Mouse (Mus musculus) midbrain, postnatal 0 days (tissue): ENCODE results near the gene Cmtm8. TPM values are rescaled to one million over a fixed set of nuclear protein-coding genes. Genes with fewer than 3 reads are reported as not detected.

Experiments
- ATAC-seq: fragments of 200-750 bp; cut with Nextera tagmentation; 2 replicates; pipeline ENCODE4 v1.8.0; 2017; ENCODE audit warnings: moderate number of reproducible peaks, mild to moderate bottlenecking, moderate TSS enrichment, moderate library complexity; ENCODE audit not compliant: low FRiP score
- DNase-seq: peaks from one replicate; pipeline ENCODE4 v3.0.0-alpha.2; 2015; ENCODE audit warnings: low spot score
- H3K27ac ChIP-seq: fragments of 300-500 bp; sonication (generic); 2 replicates; pipeline ENCODE4 v1.5.1; 2014; ENCODE audit warnings: low read depth, mild to moderate bottlenecking, low read length, mixed read lengths
- H3K27me3 ChIP-seq: fragments of 300-500 bp; sonication (generic); 2 replicates; pipeline ENCODE4 v1.6.1; 2014; ENCODE audit warnings: low read length, control low read depth, mixed read lengths; ENCODE audit not compliant: insufficient read depth
- H3K36me3 ChIP-seq: fragments of 300-500 bp; sonication (generic); 2 replicates; pipeline ENCODE4 v1.6.1; 2014; ENCODE audit warnings: low read length, control low read depth, mixed read lengths; ENCODE audit not compliant: insufficient read depth
- H3K4me1 ChIP-seq: fragments of 300-500 bp; sonication (generic); 2 replicates; pipeline ENCODE4 v1.6.1; 2014; ENCODE audit warnings: mild to moderate bottlenecking, control low read depth, antibody characterized with exemption, low read length, mixed read lengths; ENCODE audit not compliant: insufficient read depth
- H3K4me2 ChIP-seq: fragments of 300-500 bp; sonication (generic); 2 replicates; pipeline ENCODE4 v1.6.1; 2014; ENCODE audit warnings: low read depth, mild to moderate bottlenecking, low read length, mixed read lengths; ENCODE audit not compliant: poor library complexity, severe bottlenecking
- H3K4me3 ChIP-seq: fragments of 300-500 bp; sonication (generic); 2 replicates; pipeline ENCODE4 v1.5.1; 2014; ENCODE audit warnings: low read depth, mild to moderate bottlenecking, low read length, moderate library complexity
- H3K9ac ChIP-seq: fragments of 300-500 bp; sonication (generic); replicated peaks from 2 replicates; pipeline ENCODE4 v1.6.1; 2014; ENCODE audit warnings: mild to moderate bottlenecking, low read length, moderate library complexity, mixed read lengths; ENCODE audit not compliant: poor library complexity, severe bottlenecking
- H3K9me3 ChIP-seq: fragments of 300-500 bp; sonication (generic); 2 replicates; pipeline ENCODE4 v1.6.1; 2016; ENCODE audit warnings: low read length, control low read depth
- CTCF ChIP-seq: IDR thresholded peaks from 2 replicates; pipeline ENCODE4 v1.5.1; 2016; ENCODE audit warnings: antibody characterized with exemption, mild to moderate bottlenecking
- WGBS: fragments of 180-500 bp; shearing (Covaris S2); extraction: QIAGEN DNeasy Blood & Tissue Kit; methylation state at CpG from one replicate; pipeline ENCODE4 v1.1.7; 2014; 5-methylcytosine and 5-hydroxymethylcytosine counted together
- polyA plus RNA-seq: library from polyadenylated mRNA; unstranded; fragments of >200 nt; fragmentation: Nextera tagmentation; extraction: Ambion mirVana; gene quantifications from 2 replicates; pipeline ENCODE4 v1.2.1, GENCODE M21; 2015
- total RNA-seq: library from RNA; depleted of rRNA; stranded (reverse); fragments of >200 nt; gene quantifications from 2 replicates; pipeline ENCODE4 v1.2.3, GENCODE M21; 2014

Cmtm8 gene
- total and polyA plus RNA-seq, 2 experiments from 2014 or later, result 1.1 to 6.4 TPM

DNA sequence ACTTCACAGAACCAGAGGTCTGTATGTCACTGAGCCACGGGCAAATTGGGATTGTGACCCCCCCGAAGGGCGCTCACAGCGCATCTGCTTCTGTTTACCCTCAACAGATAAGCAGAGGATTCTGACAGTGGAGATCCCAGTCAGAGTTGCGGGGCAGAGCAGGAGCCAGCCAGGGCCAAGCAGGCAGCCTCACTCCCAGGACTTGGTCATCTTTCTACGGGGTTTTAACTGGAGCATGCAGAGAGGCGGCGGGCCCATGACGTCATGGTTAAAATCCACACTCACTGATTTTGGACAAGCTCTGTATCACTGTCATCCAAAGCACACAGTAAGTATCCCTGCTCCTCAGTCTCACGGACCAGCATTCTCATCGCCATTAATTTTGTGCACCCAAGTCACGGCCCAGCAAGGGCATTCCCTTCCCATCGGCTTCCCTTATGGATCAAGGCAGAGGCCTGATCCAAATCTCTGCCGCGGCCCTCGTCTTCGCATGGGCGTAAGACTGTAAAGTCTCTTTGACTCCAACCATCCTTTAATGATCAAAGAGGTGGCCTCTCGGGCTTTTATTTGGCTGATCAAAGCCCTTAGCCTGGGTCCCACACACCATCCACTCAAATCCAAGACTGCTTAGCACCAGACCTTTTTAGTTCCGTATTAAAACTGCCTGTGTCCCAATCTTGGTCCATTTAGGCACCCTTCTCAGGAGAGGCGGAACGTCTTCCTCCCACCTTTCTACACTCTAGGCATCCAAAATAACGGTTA, 63.8 kb downstream of the Cmtm8 start:
- Histone ChIP-seq H3K27me3 (peaks cover 9% of the 10 kb centered on the region; the same call in 1 of the 2 replicates), H3K9me3 (no peaks in the 10 kb centered on the region), H3K27ac (no peak overlapping the region), H3K4me1 (peaks cover 4% of the 10 kb centered on the region), H3K36me3 (no peaks in the 10 kb centered on the region), H3K9ac (no peak overlapping the region), H3K4me3 (peak overlapping the region; percentile 45; the same call in 1 of the 2 replicates), H3K4me2 (peak overlapping the region; percentile 88; the same call in 1 of the 2 replicates)
- ATAC-seq (no peak; the same call in 1 of the 2 replicates), DNase-seq (no peak)
- no peak for TF ChIP-seq CTCF
- 37% methylated on average over 23 of the region's 23 CpGs for WGBS

DNA sequence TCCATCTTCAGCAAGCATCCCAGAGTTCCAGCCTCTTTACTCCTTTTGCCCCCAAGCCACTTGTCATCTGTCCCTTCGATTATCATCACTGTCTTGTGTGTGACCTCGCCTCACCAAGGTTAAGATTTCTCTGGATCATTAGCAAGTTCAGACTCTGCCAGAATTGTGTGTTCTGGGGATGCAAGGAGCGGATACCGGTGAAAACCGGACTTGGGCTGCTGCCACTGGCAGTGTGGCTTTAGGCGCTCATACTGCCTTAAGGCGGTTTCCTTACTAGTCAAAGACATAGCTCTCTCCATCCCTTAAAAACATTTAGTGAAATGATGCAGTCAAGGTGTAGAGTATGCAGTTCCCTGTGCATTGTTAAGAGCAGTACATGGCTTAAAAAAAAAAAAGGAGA, 65.1 kb downstream of the Cmtm8 start:
- Histone ChIP-seq H3K4me2 (no peak overlapping the region), H3K9ac (no peak overlapping the region), H3K27ac (no peak overlapping the region), H3K9me3 (no peaks in the 10 kb centered on the region), H3K36me3 (no peaks in the 10 kb centered on the region), H3K4me3 (no peak overlapping the region), H3K27me3 (peaks cover 9% of the 10 kb centered on the region; the same call in 1 of the 2 replicates), H3K4me1 (peaks cover 4% of the 10 kb centered on the region)
- ATAC-seq (no peak), DNase-seq (no peak)
- TF ChIP-seq CTCF, result no peak
- WGBS, result 86% methylated on average over 7 of the region's 7 CpGs

- ATAC-seq, result no peak
- DNase-seq, result no peak
- Histone ChIP-seq H3K4me2 (no peak overlapping the region), H3K4me1 (peaks cover 4% of the 10 kb centered on the region), H3K36me3 (no peaks in the 10 kb centered on the region), H3K9ac (no peak overlapping the region), H3K9me3 (no peaks in the 10 kb centered on the region), H3K4me3 (no peak overlapping the region), H3K27me3 (peaks cover 9% of the 10 kb centered on the region; the same call in 1 of the 2 replicates), H3K27ac (no peak overlapping the region)
- TF ChIP-seq CTCF, result no peak
- WGBS, result 88% methylated on average over 7 of the region's 7 CpGs
These were observed 65.9 kb downstream of the Cmtm8 start for GRCm38 (mm10) chr9:114778047-114778390.

- TF ChIP-seq CTCF, result no peak
- Histone ChIP-seq H3K27me3 (peaks cover 9% of the 10 kb centered on the region; the same call in 1 of the 2 replicates), H3K27ac (no peak overlapping the region), H3K4me3 (no peak overlapping the region), H3K4me2 (no peak overlapping the region), H3K9me3 (no peaks in the 10 kb centered on the region), H3K9ac (no peak overlapping the region), H3K4me1 (peaks cover 4% of the 10 kb centered on the region), H3K36me3 (no peaks in the 10 kb centered on the region)
- DNase-seq, result no peak
- WGBS, result 89% methylated on average over 6 of the region's 6 CpGs
- ATAC-seq, result no peak
These were observed 66.5 kb downstream of the Cmtm8 start for GRCm38 (mm10) chr9:114777178-114778046.

DNA sequence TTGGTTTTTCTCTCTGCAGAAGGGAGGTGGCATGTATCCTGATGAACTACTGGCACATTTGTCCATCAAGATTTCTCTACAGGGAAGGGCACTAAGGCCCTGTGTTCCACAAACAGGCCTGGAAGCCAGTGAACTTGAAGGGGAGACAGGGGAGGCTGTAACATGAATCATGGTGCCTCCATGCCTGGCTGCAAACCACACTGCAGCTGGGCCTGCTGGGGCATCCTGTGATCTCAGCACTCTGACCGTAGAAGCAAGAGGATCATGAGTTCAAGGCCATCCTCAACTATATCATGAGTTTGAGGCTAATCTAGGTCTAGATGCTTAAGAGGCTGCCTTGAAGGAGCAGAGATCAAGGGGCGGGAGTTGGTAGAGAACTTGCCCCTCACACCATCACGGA, 67.6 kb downstream of the Cmtm8 start:
- ATAC-seq (no peak), DNase-seq (no peak)
- Histone ChIP-seq H3K27me3 (peaks cover 4% of the 10 kb centered on the region; the same call in 1 of the 2 replicates), H3K36me3 (no peaks in the 10 kb centered on the region), H3K4me3 (no peak overlapping the region), H3K4me1 (no peaks in the 10 kb centered on the region; the same call in 1 of the 2 replicates), H3K27ac (no peak overlapping the region), H3K9me3 (no peaks in the 10 kb centered on the region), H3K9ac (no peak overlapping the region), H3K4me2 (no peak overlapping the region)
- 93% methylated on average over 3 of the region's 3 CpGs for WGBS
- TF ChIP-seq CTCF, result no peak

- no peak for TF ChIP-seq CTCF
- 67% methylated on average over 4 of the region's 4 CpGs for WGBS
- ATAC-seq (no peak), DNase-seq (peak; percentile 64)
- H3K9me3 ChIP-seq, result no peaks in the 10 kb centered on the region
- no peaks in the 10 kb centered on the region; the same call in 1 of the 2 replicates for H3K4me1 ChIP-seq
- no peaks in the 10 kb centered on the region for H3K36me3 ChIP-seq
- no peaks in the 10 kb centered on the region for H3K27me3 ChIP-seq
- no peak overlapping the region for H3K4me2 ChIP-seq
- H3K4me3 ChIP-seq, result no peak overlapping the region
- H3K9ac ChIP-seq, result no peak overlapping the region
- no peak overlapping the region for H3K27ac ChIP-seq
These were observed 68.7 kb downstream of the Cmtm8 start for GRCm38 (mm10) chr9:114775272-114775671.
